Mouse (Mus musculus) ovary, adult 18-20 months (tissue): ENCODE measurements around the gene Wfdc8.
"Not testable (repeated sequence)": the region's sequence is repeated elsewhere in the genome, so short reads cannot be mapped to it uniquely, and the experiment has no call there.

Experiments
- DNase-seq: peaks from one replicate; pipeline ENCODE4 v3.0.0; 2022; ENCODE audit warnings: low spot score, mixed read lengths

The Wfdc8 gene

GRCm38 (mm10) chr2:164613471-164613870, at the start of gene Wfdc8, which contains the start of gene Wfdc6b:
Gene Wfdc8 (minus strand): TSS chr2:164613626.
Gene Wfdc6b (plus strand): TSS chr2:164613522.
- DNase-seq = peak; percentile 65

DNA sequence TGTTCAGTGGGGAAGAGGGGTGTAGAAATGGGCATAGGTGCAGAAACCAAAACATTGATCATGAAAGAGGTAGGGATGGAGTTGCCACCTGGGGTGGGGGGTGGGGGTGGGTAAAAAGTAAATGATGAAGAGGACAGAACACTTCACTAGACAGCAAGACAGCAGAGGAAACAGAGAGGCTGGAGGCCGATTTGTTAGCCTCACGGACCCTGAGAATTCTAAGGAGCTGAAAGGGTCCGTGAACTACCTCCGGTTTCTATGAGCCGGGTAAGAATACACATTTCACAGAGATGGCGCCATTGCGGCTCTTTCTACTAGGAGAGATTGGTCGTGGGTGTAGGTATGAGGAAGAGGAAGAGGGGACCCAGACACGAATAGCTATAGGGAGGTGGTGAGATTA, 43.1 kb upstream of the Wfdc8 start, which contains the start of gene Wfdc9:
Wfdc9 (minus strand) TSS at position 101 of the 400 bp plus-strand sequence.
- no peak for DNase-seq

GRCm38 (mm10) chr2:164655858-164656257, 42.4 kb upstream of the Wfdc8 start, which contains the start of gene Wfdc10:
Gene Wfdc10 (plus strand): TSS chr2:164656046.
- peak; percentile 19 for DNase-seq

- DNase-seq = no peak
Observed at GRCm38 (mm10) chr2:164641881-164642673, 28.7 kb upstream of the Wfdc8 start.

GRCm38 (mm10) chr2:164641129-164641528, 27.7 kb upstream of the Wfdc8 start:
- no peak for DNase-seq

DNA sequence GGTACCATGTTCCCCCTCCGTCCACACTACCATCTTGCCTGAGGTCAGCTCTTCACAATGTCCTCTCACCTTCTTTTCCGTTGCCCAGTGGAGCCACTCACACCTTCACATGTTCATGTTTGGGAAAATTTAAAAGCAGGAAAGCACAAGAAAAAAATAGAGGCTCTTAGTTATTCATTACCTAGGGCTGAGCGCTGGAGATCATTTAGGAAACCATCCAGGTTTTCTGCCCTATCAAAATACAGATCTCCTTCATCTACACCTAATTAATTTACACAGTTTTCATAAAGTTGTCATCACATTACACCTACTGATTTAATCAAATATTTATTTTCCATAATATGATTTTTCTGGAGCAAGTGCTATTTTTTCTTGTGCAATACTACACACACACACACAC, 25.3 kb upstream of the Wfdc8 start, which contains the start of gene Wfdc16:
Wfdc16 (minus strand) TSS at position 101 of the 400 bp plus-strand sequence.
- no peak for DNase-seq

GRCm38 (mm10) chr2:164635266-164635665, 21.8 kb upstream of the Wfdc8 start:
- DNase-seq = no peak

DNA sequence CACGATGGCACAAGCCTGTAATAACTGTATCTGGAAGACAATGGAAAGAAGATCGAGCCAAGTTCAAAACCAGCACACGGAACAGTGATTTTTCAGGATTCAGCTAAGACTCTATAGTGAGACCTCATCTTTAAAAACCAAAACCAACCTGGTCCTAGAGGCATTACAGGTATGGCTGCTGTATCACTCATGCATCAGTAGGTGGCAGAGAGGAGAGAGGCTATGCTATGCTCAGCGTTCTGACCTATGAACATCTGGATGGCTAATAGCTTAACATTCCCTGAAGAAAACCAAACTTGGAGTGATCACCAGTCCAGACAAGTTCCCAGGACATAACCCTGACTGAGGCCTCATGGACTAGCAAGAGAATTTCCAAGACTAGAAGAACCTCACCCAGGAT, 8.3 kb upstream of the Wfdc8 start:
- DNase-seq = no peak

- DNase-seq = no peak
Observed at GRCm38 (mm10) chr2:164619050-164619449, 5.6 kb upstream of the Wfdc8 start.

DNA sequence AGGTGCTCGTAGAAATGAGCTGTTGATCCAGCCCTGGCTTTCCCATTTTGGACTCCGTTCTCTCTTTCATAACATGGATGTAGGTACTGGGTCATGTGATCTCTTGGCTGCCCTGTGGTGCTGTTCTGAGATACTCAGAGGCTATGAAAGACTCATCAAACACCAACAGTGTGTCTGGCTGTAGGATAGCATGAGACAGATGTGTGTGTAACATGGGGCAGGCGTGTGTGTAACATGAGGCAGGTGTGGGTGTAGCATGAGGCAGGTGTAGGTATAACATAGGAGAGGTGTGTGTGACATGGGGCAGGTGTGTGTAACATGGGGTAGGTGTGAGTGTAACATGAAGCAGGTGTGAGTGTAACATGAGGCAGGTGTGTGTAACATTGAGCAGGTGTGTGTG, 2.0 kb upstream of the Wfdc8 start:
- no peak for DNase-seq

GRCm38 (mm10) chr2:164608781-164609180, 4.6 kb downstream of the Wfdc8 start:
- DNase-seq = no peak

GRCm38 (mm10) chr2:164604411-164604810, 9.0 kb downstream of the Wfdc8 start:
- no peak for DNase-seq

DNA sequence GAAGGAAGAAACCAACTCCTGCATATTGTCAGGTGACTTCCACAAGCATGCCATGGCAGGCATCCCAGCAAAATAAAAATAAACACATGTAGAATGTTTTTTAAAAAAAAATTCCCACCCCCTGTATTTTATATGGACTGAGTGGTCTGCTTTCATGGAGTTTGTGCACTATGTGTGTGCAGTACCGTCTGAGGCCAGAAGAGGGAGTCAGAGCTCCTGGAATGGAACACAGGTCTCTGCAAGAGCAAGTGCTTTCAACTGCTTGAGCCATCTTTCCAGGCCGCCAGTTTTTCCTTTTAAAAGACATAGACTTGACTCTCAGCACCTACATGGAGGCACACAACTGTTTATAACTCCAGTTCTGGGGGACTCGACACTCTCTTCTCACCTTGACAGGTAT, 9.9 kb downstream of the Wfdc8 start:
- no peak for DNase-seq

GRCm38 (mm10) chr2:164600179-164600578, 13.2 kb downstream of the Wfdc8 start:
- DNase-seq = no peak

DNA sequence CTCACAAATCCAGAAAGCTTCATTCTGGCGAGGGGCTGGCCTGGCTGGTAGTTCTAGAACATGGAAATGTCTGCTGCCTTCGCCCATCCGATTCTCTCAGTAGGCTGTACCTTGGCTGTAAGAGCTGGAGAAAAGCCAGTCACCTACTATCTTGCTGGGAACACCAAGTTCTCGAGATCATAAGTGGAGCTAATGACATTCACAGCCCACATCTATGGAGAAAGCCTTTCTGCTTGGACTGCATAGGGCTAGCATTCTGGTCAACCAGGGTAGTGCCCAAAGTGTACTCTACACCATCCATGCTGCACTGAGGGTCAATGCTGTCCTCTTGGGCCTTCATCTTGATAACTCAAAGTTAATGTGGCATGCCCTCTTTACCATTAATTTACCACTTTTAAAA, 19.9 kb downstream of the Wfdc8 start, which contains the start of gene Eppin:
Eppin (minus strand) TSS at position 101 of the 400 bp plus-strand sequence.
- no peak for DNase-seq

DNA sequence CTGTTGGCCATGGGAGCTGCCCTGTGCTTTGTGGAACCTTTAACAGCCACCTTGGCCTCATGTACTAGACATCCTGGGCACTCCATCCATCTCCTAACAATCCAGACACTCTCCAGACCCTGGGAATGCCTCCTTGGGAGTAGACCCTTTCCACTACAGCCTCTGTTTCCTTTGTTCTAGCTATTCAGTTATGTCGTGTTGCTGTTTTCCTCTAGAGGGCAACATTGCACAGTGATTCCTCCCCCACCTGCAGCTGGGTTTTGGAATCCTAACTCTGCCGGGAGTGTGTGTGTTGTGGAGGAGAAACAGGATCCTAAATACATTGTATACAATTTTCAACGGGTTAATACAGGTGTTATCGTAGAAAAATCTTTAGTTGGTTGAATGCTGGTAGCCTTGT, 21.4 kb downstream of the Wfdc8 start:
- no peak for DNase-seq

DNA sequence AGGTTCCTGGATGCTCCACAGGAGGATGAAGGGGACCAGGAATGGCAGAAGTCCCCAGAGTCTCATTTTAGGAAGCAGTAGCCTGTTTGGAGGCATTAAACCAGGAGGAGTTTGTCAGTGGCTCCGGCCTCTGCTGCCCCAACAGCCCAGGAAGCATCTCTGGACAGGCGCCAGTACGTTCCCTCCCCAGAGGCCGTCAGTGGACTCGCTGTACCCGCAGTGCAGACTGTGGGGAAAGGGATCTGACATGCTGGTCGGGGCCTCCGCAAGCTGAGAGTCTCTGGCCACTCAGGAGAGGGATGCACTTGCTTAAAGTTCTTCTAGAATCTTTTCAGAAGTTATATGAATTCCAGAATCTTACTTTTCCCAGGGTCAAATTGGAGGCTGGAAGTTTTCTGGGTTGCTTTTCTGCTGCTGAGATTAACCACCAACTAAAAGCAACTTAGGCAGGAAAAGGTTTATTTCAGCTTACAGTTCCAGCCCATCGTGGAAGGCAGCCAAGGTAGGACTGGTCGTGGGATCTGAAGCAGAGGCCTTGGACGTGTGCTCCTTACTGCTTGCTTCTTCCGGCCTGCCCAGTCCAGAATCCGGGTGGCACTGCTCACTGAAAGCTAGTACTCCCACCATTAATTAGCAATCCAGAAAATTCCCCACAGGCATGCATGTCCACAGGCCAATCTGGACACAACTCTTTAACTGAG, 28.3 kb downstream of the Wfdc8 start, which contains the start of gene Wfdc6a:
Wfdc6a (minus strand) TSS at position 423 of the 701 bp plus-strand sequence.
- DNase-seq = not testable (repeated sequence)

GRCm38 (mm10) chr2:164573359-164573758, 40.1 kb downstream of the Wfdc8 start, which contains the start of gene Spint3:
Gene Spint3 (minus strand): TSS chr2:164573459.
- DNase-seq = not testable (repeated sequence)

DNA sequence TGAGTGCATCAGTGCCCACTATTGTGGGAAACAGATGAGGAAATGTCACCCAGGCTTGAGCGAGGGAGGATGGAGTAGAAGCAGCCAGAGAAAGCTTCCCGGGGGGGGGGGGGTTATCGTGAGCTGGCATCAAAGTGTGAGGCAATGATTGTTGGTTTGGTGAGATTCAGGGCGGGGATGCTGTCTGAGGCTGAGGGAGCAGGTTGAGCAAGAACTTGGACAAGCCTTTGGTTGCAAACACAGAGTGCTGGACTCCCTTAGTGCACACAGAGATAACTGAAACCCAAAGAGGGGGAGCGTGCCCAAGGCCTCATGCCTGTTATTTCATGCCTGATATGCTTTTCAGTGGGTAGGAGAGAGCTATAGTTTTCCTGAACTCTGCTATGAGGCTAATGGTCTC, 46.0 kb downstream of the Wfdc8 start:
- no peak for DNase-seq

GRCm38 (mm10) chr2:164566997-164567396, 46.4 kb downstream of the Wfdc8 start:
- DNase-seq = no peak

DNA sequence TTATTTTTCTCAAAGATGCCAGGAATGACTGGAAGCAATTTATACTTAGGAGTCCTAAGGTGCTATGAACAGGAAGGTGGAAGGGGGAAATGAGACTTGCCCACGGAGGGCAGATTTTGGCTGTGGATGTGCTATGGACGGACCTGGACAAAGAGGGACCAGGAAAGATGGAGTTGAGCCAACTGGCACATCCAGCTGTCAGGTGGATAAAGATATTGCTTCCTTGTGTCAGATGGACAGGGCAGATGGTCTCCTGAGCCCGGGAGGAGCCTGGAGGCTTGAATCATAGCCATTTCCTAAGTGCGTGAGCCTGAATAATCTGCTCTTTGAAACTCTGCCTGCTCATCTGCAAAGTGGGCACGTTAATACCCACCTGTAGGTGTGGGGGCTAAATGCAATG, 49.1 kb downstream of the Wfdc8 start:
- no peak for DNase-seq

GRCm38 (mm10) chr2:164563339-164564038, 49.9 kb downstream of the Wfdc8 start:
- no peak for DNase-seq
